Mouse (Mus musculus) stomach, embryonic 15.5 days (tissue): ENCODE data around the gene Card9. TPM values are rescaled to one million over a fixed set of nuclear protein-coding genes. Genes with fewer than 3 reads are reported as not detected.

Experiments
- ATAC-seq: fragments of 200-750 bp; cut with Nextera tagmentation; 2 replicates; pipeline ENCODE4 v1.8.0; 2017; ENCODE audit warnings: low read depth, moderate number of reproducible peaks, moderate TSS enrichment; ENCODE audit not compliant: insufficient read depth, low FRiP score
- H3K27ac ChIP-seq: fragments of 300-500 bp; sonication (generic); 2 replicates; pipeline ENCODE4 v1.5.1; 2015; ENCODE audit warnings: mild to moderate bottlenecking, inconsistent platforms
- H3K27me3 ChIP-seq: fragments of 300-500 bp; sonication (generic); replicated peaks from 2 replicates; pipeline ENCODE4 v1.6.1; 2015; ENCODE audit warnings: inconsistent platforms
- H3K36me3 ChIP-seq: fragments of 300-500 bp; sonication (generic); 2 replicates; pipeline ENCODE4 v1.6.1; 2015; ENCODE audit warnings: inconsistent platforms
- H3K4me1 ChIP-seq: fragments of 300-500 bp; sonication (generic); 2 replicates; pipeline ENCODE4 v1.6.1; 2015; ENCODE audit warnings: inconsistent platforms
- H3K4me2 ChIP-seq: fragments of 300-500 bp; sonication (generic); 2 replicates; pipeline ENCODE4 v1.6.1; 2015; ENCODE audit warnings: mild to moderate bottlenecking, inconsistent platforms
- H3K4me3 ChIP-seq: fragments of 300-500 bp; sonication (generic); replicated peaks from 2 replicates; pipeline ENCODE4 v1.5.1; 2015; ENCODE audit warnings: inconsistent platforms
- H3K9ac ChIP-seq: fragments of 300-500 bp; sonication (generic); 2 replicates; pipeline ENCODE4 v1.6.1; 2015; ENCODE audit warnings: inconsistent platforms
- H3K9me3 ChIP-seq: fragments of 300-500 bp; sonication (generic); 2 replicates; pipeline ENCODE4 v1.6.1; 2016; ENCODE audit warnings: inconsistent platforms
- WGBS: fragments of 180-500 bp; shearing (Covaris S2); methylation state at CpG from one replicate; pipeline ENCODE4 v1.1.7; 2015; 5-methylcytosine and 5-hydroxymethylcytosine counted together
- polyA plus RNA-seq: library from polyadenylated mRNA; unstranded; fragments of >200 nt; fragmentation: Nextera tagmentation; extraction: Ambion mirVana; gene quantifications from 2 replicates; pipeline ENCODE4 v1.2.1, GENCODE M21; 2015

The Card9 gene
- polyA plus RNA-seq, 1 experiment from 2014 or later = 1.6 TPM

- no peaks in the 10 kb centered on the region for H3K9me3 ChIP-seq
- peaks cover 35% of the 10 kb centered on the region for H3K4me1 ChIP-seq
- H3K4me2 ChIP-seq = no peak overlapping the region
- H3K27me3 ChIP-seq = no peaks in the 10 kb centered on the region
- no peak for ATAC-seq
- 55% methylated on average over 2 of the region's 2 CpGs for WGBS
- H3K9ac ChIP-seq = no peak overlapping the region
- H3K36me3 ChIP-seq = no peaks in the 10 kb centered on the region
- no peak overlapping the region for H3K27ac ChIP-seq
- no peak overlapping the region for H3K4me3 ChIP-seq
These were observed 47.9 kb downstream of the Card9 start for GRCm38 (mm10) chr2:26312812-26313211.

- H3K27me3 ChIP-seq = no peaks in the 10 kb centered on the region
- H3K27ac ChIP-seq = no peak overlapping the region
- WGBS = 62% methylated on average over 5 of the region's 5 CpGs
- no peak for ATAC-seq
- H3K9ac ChIP-seq = no peak overlapping the region
- H3K9me3 ChIP-seq = no peaks in the 10 kb centered on the region
- H3K36me3 ChIP-seq = no peaks in the 10 kb centered on the region
- no peak overlapping the region for H3K4me3 ChIP-seq
- H3K4me1 ChIP-seq = peaks cover 26% of the 10 kb centered on the region
- no peak overlapping the region for H3K4me2 ChIP-seq
These were observed 48.8 kb downstream of the Card9 start for GRCm38 (mm10) chr2:26311936-26312335.

GRCm38 (mm10) chr2:26309739-26310138, 51.0 kb downstream of the Card9 start:
- no peak overlapping the region for H3K9ac ChIP-seq

GRCm38 (mm10) chr2:26306702-26307101, 54.0 kb downstream of the Card9 start:
- H3K9ac ChIP-seq = no peak overlapping the region
- H3K36me3 ChIP-seq = no peaks in the 10 kb centered on the region
- peaks cover 2% of the 10 kb centered on the region; the same call in 1 of the 2 replicates for H3K4me1 ChIP-seq
- no peak overlapping the region for H3K4me3 ChIP-seq
- no peak overlapping the region for H3K4me2 ChIP-seq
- no peaks in the 10 kb centered on the region for H3K27me3 ChIP-seq
- H3K9me3 ChIP-seq = no peaks in the 10 kb centered on the region
- no peak overlapping the region for H3K27ac ChIP-seq
- WGBS = 85% methylated on average over 3 of the region's 3 CpGs
- ATAC-seq = no peak

More at GRCm38 (mm10) chr2:26309739-26310138, 51.0 kb downstream of the Card9 start:
- H3K9me3 ChIP-seq = no peaks in the 10 kb centered on the region
- H3K27ac ChIP-seq = peak overlapping the region; percentile 82
- H3K4me1 ChIP-seq = peaks cover 12% of the 10 kb centered on the region
- WGBS = 14% methylated on average over 10 of the region's 10 CpGs
- peak; percentile 71; the same call in 1 of the 2 replicates for ATAC-seq
- no peaks in the 10 kb centered on the region for H3K36me3 ChIP-seq
- H3K4me3 ChIP-seq = no peak overlapping the region
- no peaks in the 10 kb centered on the region for H3K27me3 ChIP-seq
- 0 out of 2 replicates have a peak overlapping the region, but pooled peaks have one; percentile 14 for H3K4me2 ChIP-seq

- no peak overlapping the region for H3K9ac ChIP-seq
- no peak for ATAC-seq
- no peaks in the 10 kb centered on the region for H3K9me3 ChIP-seq
- no peaks in the 10 kb centered on the region for H3K36me3 ChIP-seq
- H3K27me3 ChIP-seq = no peaks in the 10 kb centered on the region
- H3K4me1 ChIP-seq = peaks cover 7% of the 10 kb centered on the region
- 72% methylated on average over 2 of the region's 2 CpGs for WGBS
- H3K4me3 ChIP-seq = no peak overlapping the region
- H3K27ac ChIP-seq = no peak overlapping the region
- no peak overlapping the region for H3K4me2 ChIP-seq
These were observed 55.2 kb downstream of the Card9 start for GRCm38 (mm10) chr2:26305555-26305954.

- WGBS = 25% methylated on average over 1 of the region's 1 CpGs
- Histone ChIP-seq H3K9me3 (no peaks in the 10 kb centered on the region), H3K4me2 (no peak overlapping the region), H3K36me3 (no peaks in the 10 kb centered on the region), H3K27ac (no peak overlapping the region), H3K4me1 (peaks cover 16% of the 10 kb centered on the region), H3K4me3 (no peak overlapping the region), H3K9ac (no peak overlapping the region), H3K27me3 (no peaks in the 10 kb centered on the region)
- ATAC-seq = no peak
These were observed 56.0 kb downstream of the Card9 start for GRCm38 (mm10) chr2:26304711-26305110.

Other genes with a start within 250 kb of the Card9 start
- 14.1 and 16.5 TPM in 2 replicates for gene Nacc2, start 237.7 kb downstream of the Card9 start, polyA plus RNA-seq
- 0.08 TPM in 1 of 2 replicates, not detected in the other for gene Lhx3, start 152.6 kb downstream of the Card9 start, polyA plus RNA-seq
- 26.1 and 32.4 TPM in 2 replicates for gene Qsox2, start 123.4 kb downstream of the Card9 start, polyA plus RNA-seq
- 0.57 and 0.61 TPM in 2 replicates for gene Ccdc187, start 66.4 kb downstream of the Card9 start, polyA plus RNA-seq
- gene Gpsm1, start 45.4 kb downstream of the Card9 start, polyA plus RNA-seq = 34.6 and 35.8 TPM in 2 replicates
- gene Dnlz, start 8.8 kb downstream of the Card9 start, polyA plus RNA-seq = 22.2 and 25.1 TPM in 2 replicates
- gene Snapc4, start 19.7 kb upstream of the Card9 start, polyA plus RNA-seq = 23.5 and 25.9 TPM in 2 replicates
- 103 TPM in 2 replicates for gene Entr1, start 28.4 kb upstream of the Card9 start, polyA plus RNA-seq
- gene Pmpca, start 28.4 kb upstream of the Card9 start, polyA plus RNA-seq = 86.8 and 97.9 TPM in 2 replicates
- 17.2 and 17.4 TPM in 2 replicates for gene Inpp5e, start 48.3 kb upstream of the Card9 start, polyA plus RNA-seq
- 22.3 and 24.0 TPM in 2 replicates for gene Sec16a, start 84.3 kb upstream of the Card9 start, polyA plus RNA-seq
- gene Notch1, start 155.7 kb upstream of the Card9 start, polyA plus RNA-seq = 16.1 and 17.9 TPM in 2 replicates
- 121 and 128 TPM in 2 replicates for gene Egfl7, start 219.1 kb upstream of the Card9 start, polyA plus RNA-seq
- gene Gm20532, start 225.7 kb upstream of the Card9 start, polyA plus RNA-seq = not detected in 2 replicates
- gene Agpat2, start 243.5 kb upstream of the Card9 start, polyA plus RNA-seq = 60.1 and 63.4 TPM in 2 replicates